Mouse (Mus musculus): Measurements from ENCODE around the gene Zfp652. TPM values are rescaled to one million over a fixed set of nuclear protein-coding genes. Genes with fewer than 3 reads are reported as not detected.

Gene Zfp652
- polyA plus RNA-seq, 1 experiment = 40.4 TPM

GRCm38 (mm10) chr11:95810828-95811227 is 98.4 kb downstream of the Zfp652 start:
- TF ChIP-seq POLR2A (IDR thresholded peaks at IDR 0.05; ENCODE audit: borderline replicate concordance, extremely low read depth, low read depth, low read length) = no peak
- TF ChIP-seq CTCF (IDR thresholded peaks at IDR 0.05; ENCODE audit: insufficient read depth, low read length) = no peak
- WGBS = 68% methylated on average over 7 of the region's 7 CpGs
- no peak for DNase-seq
- no peaks in the 10 kb centered on the region; the same call in 1 of the 2 replicates for H3K4me1 ChIP-seq (ENCODE audit: control insufficient read depth, insufficient read depth, low read length)
- H3K4me3 ChIP-seq (replicated peaks; ENCODE audit: extremely low read depth, low read depth, low read length) = no peak overlapping the region

GRCm38 (mm10) chr11:95811741-95812140 is 99.3 kb downstream of the Zfp652 start:
- no peak overlapping the region for H3K4me3 ChIP-seq (replicated peaks; ENCODE audit: extremely low read depth, low read depth, low read length)
- TF ChIP-seq POLR2A (IDR thresholded peaks at IDR 0.05; ENCODE audit: borderline replicate concordance, extremely low read depth, low read depth, low read length) (no peak), CTCF (IDR thresholded peaks at IDR 0.05; ENCODE audit: insufficient read depth, low read length) (no peak)
- no peak for DNase-seq
- no peaks in the 10 kb centered on the region; the same call in 1 of the 2 replicates for H3K4me1 ChIP-seq (ENCODE audit: control insufficient read depth, insufficient read depth, low read length)
- 86% methylated on average over 6 of the region's 6 CpGs for WGBS

- TF ChIP-seq CTCF (IDR thresholded peaks at IDR 0.05; ENCODE audit: insufficient read depth, low read length) (no peak), POLR2A (IDR thresholded peaks at IDR 0.05; ENCODE audit: borderline replicate concordance, extremely low read depth, low read depth, low read length) (no peak)
- WGBS = 53% methylated on average over 4 of the region's 4 CpGs
- no peak overlapping the region for H3K4me3 ChIP-seq (replicated peaks; ENCODE audit: extremely low read depth, low read depth, low read length)
- no peak for DNase-seq
- H3K4me1 ChIP-seq (ENCODE audit: control insufficient read depth, insufficient read depth, low read length) = no peaks in the 10 kb centered on the region; the same call in 1 of the 2 replicates
Measured at GRCm38 (mm10) chr11:95812224-95812623, 99.8 kb downstream of the Zfp652 start.

- H3K4me3 ChIP-seq (replicated peaks; ENCODE audit: extremely low read depth, low read depth, low read length) = no peak overlapping the region
- DNase-seq = no peak
- WGBS = 94% methylated on average over 2 of the region's 2 CpGs
- no peaks in the 10 kb centered on the region; the same call in 1 of the 2 replicates for H3K4me1 ChIP-seq (ENCODE audit: control insufficient read depth, insufficient read depth, low read length)
- no peak for TF ChIP-seq POLR2A (IDR thresholded peaks at IDR 0.05; ENCODE audit: borderline replicate concordance, extremely low read depth, low read depth, low read length)
- no peak for TF ChIP-seq CTCF (IDR thresholded peaks at IDR 0.05; ENCODE audit: insufficient read depth, low read length)
Measured at GRCm38 (mm10) chr11:95814101-95814500, 101.6 kb downstream of the Zfp652 start.

- TF ChIP-seq CTCF (IDR thresholded peaks at IDR 0.05; ENCODE audit: insufficient read depth, low read length) = no peak
- TF ChIP-seq POLR2A (IDR thresholded peaks at IDR 0.05; ENCODE audit: borderline replicate concordance, extremely low read depth, low read depth, low read length) = no peak
- H3K4me3 ChIP-seq (replicated peaks; ENCODE audit: extremely low read depth, low read depth, low read length) = no peak overlapping the region
- 61% methylated on average over 5 of the region's 5 CpGs for WGBS
- no peaks in the 10 kb centered on the region; the same call in 1 of the 2 replicates for H3K4me1 ChIP-seq (ENCODE audit: control insufficient read depth, insufficient read depth, low read length)
- no peak for DNase-seq
Measured at GRCm38 (mm10) chr11:95814857-95815256, 102.4 kb downstream of the Zfp652 start.

GRCm38 (mm10) chr11:95815412-95815811 is 102.9 kb downstream of the Zfp652 start:
- Histone ChIP-seq H3K4me3 (replicated peaks; ENCODE audit: extremely low read depth, low read depth, low read length) (no peak overlapping the region), H3K4me1 (ENCODE audit: control insufficient read depth, insufficient read depth, low read length) (no peaks in the 10 kb centered on the region)
- 60% methylated on average over 9 of the region's 9 CpGs for WGBS
- DNase-seq = no peak
- TF ChIP-seq POLR2A (IDR thresholded peaks at IDR 0.05; ENCODE audit: borderline replicate concordance, extremely low read depth, low read depth, low read length) (no peak), CTCF (IDR thresholded peaks at IDR 0.05; ENCODE audit: insufficient read depth, low read length) (no peak)

GRCm38 (mm10) chr11:95819138-95819537 is 106.7 kb downstream of the Zfp652 start:
- DNase-seq = no peak
- TF ChIP-seq CTCF (IDR thresholded peaks at IDR 0.05; ENCODE audit: insufficient read depth, low read length) (no peak), POLR2A (IDR thresholded peaks at IDR 0.05; ENCODE audit: borderline replicate concordance, extremely low read depth, low read depth, low read length) (no peak)
- Histone ChIP-seq H3K4me1 (ENCODE audit: control insufficient read depth, insufficient read depth, low read length) (no peaks in the 10 kb centered on the region), H3K4me3 (replicated peaks; ENCODE audit: extremely low read depth, low read depth, low read length) (no peak overlapping the region)
- WGBS = 71% methylated on average over 8 of the region's 8 CpGs

- no peak for TF ChIP-seq POLR2A (IDR thresholded peaks at IDR 0.05; ENCODE audit: borderline replicate concordance, extremely low read depth, low read depth, low read length)
- TF ChIP-seq CTCF (IDR thresholded peaks at IDR 0.05; ENCODE audit: insufficient read depth, low read length) = no peak
- no peak overlapping the region for H3K4me3 ChIP-seq (replicated peaks; ENCODE audit: extremely low read depth, low read depth, low read length)
- 77% methylated on average over 3 of the region's 3 CpGs for WGBS
- peaks cover 4% of the 10 kb centered on the region; the same call in 1 of the 2 replicates for H3K4me1 ChIP-seq (ENCODE audit: control insufficient read depth, insufficient read depth, low read length)
- DNase-seq = no peak
Measured at GRCm38 (mm10) chr11:95821511-95821910, 109.0 kb downstream of the Zfp652 start.

GRCm38 (mm10) chr11:95822437-95822836 is 110.0 kb downstream of the Zfp652 start:
- TF ChIP-seq CTCF (IDR thresholded peaks at IDR 0.05; ENCODE audit: insufficient read depth, low read length) (no peak), POLR2A (IDR thresholded peaks at IDR 0.05; ENCODE audit: borderline replicate concordance, extremely low read depth, low read depth, low read length) (no peak)
- Histone ChIP-seq H3K4me1 (ENCODE audit: control insufficient read depth, insufficient read depth, low read length) (peaks cover 4% of the 10 kb centered on the region; the same call in 1 of the 2 replicates), H3K4me3 (replicated peaks; ENCODE audit: extremely low read depth, low read depth, low read length) (no peak overlapping the region)
- 94% methylated on average over 4 of the region's 4 CpGs for WGBS
- no peak for DNase-seq

GRCm38 (mm10) chr11:95824071-95824876 is 111.8 kb downstream of the Zfp652 start, which contains the start of gene Phospho1:
Gene Phospho1 (plus strand): TSS chr11:95824499.
- TF ChIP-seq POLR2A (IDR thresholded peaks at IDR 0.05; ENCODE audit: borderline replicate concordance, extremely low read depth, low read depth, low read length) = peak; percentile 58; the same call in 1 of the 2 replicates
- TF ChIP-seq CTCF (IDR thresholded peaks at IDR 0.05; ENCODE audit: insufficient read depth, low read length) = no peak
- under 1% methylated on average over 77 of the region's 78 CpGs for WGBS
- Histone ChIP-seq H3K4me1 (ENCODE audit: control insufficient read depth, insufficient read depth, low read length) (peaks cover 4% of the 10 kb centered on the region; the same call in 1 of the 2 replicates), H3K4me3 (replicated peaks; ENCODE audit: extremely low read depth, low read depth, low read length) (peak within 1 kb of the TSS; percentile 84)
- peak; percentile 90 for DNase-seq

Data from lung, adult 2 months (tissue).